Mouse (Mus musculus): ENCODE data around the gene Scp2. TPM values are rescaled to one million over a fixed set of nuclear protein-coding genes. Genes with fewer than 3 reads are reported as not detected.

Scp2 gene
- 100 to 1,000 TPM; 144 to 152 TPM for total RNA-seq (2023)

GRCm38 (mm10) chr4:108144880-108145279, at the start of gene Scp2:
Scp2 (minus strand) TSS chr4:108144998.

GRCm38 (mm10) chr4:108165152-108165895, 20.5 kb upstream of the Scp2 start, which contains the start of gene Echdc2:
Echdc2 (plus strand) TSS chr4:108165437.

GRCm38 (mm10) chr4:108096345-108096744, 48.5 kb downstream of the Scp2 start, which contains the start of gene Podn:
Podn (minus strand) TSS chr4:108096445.

Other genes with a start within 250 kb of the Scp2 start
- 10 to 100 TPM; 13.3 to 13.4 TPM for gene Cpt2, start 221.4 kb downstream of the Scp2 start, total RNA-seq (2023)
- not detected for gene Slc1a7, start 176.7 kb downstream of the Scp2 start, total RNA-seq (2023)
- gene Podn, start 48.6 kb downstream of the Scp2 start, total RNA-seq (2023) = under 1 TPM; 0.58 to 0.63 TPM
- not detected for gene Echdc2, start 20.4 kb upstream of the Scp2 start, total RNA-seq (2023)
- not detected for gene Zyg11a, start 73.0 kb upstream of the Scp2 start, total RNA-seq (2023)
- gene Zyg11b, start 156.1 kb upstream of the Scp2 start, total RNA-seq (2023) = 10 to 100 TPM; 19.1 to 20.3 TPM
- gene Coa7, start 183.1 kb upstream of the Scp2 start, total RNA-seq (2023) = 10 to 100 TPM; 11.3 to 13.7 TPM
- gene Shisal2a, start 238.4 kb upstream of the Scp2 start, total RNA-seq (2023) = not detected